Mouse (Mus musculus): ENCODE results near the gene Rgs8.
A peak's percentile ranks its signal among the peaks of the same experiment; 100 is the strongest.

Gene Rgs8

GRCm38 (mm10) chr1:153652938-153653623 lies at the start of gene Rgs8:
Gene Rgs8 (plus strand): TSS chr1:153653025.
- no peak for DNase-seq

GRCm38 (mm10) chr1:153617340-153617830 lies 35.4 kb upstream of the Rgs8 start:
- no peak for DNase-seq

GRCm38 (mm10) chr1:153623036-153623435 lies 29.8 kb upstream of the Rgs8 start:
- no peak for DNase-seq

- peak; percentile 9 for DNase-seq
Observed at GRCm38 (mm10) chr1:153632686-153633085, 20.1 kb upstream of the Rgs8 start.

- peak; percentile 5 for DNase-seq
Observed at GRCm38 (mm10) chr1:153635056-153635455, 17.8 kb upstream of the Rgs8 start.

- DNase-seq: peak; percentile 92
Observed at GRCm38 (mm10) chr1:153635521-153635920, 17.3 kb upstream of the Rgs8 start.

GRCm38 (mm10) chr1:153636821-153637220 lies 16.0 kb upstream of the Rgs8 start:
- DNase-seq: no peak

GRCm38 (mm10) chr1:153641492-153641939 lies 11.3 kb upstream of the Rgs8 start:
- peak; percentile 8 for DNase-seq

GRCm38 (mm10) chr1:153641940-153642501 lies 10.8 kb upstream of the Rgs8 start:
- DNase-seq: peak; percentile 28

GRCm38 (mm10) chr1:153653674-153654073 lies 849 bp downstream of the Rgs8 start:
- no peak for DNase-seq

- DNase-seq: no peak
Observed at GRCm38 (mm10) chr1:153659666-153660065, 6.8 kb downstream of the Rgs8 start.

- DNase-seq: peak; percentile 13
Observed at GRCm38 (mm10) chr1:153660982-153661688, 8.3 kb downstream of the Rgs8 start.

GRCm38 (mm10) chr1:153661689-153662002 lies 8.8 kb downstream of the Rgs8 start:
- DNase-seq: peak; percentile 24

GRCm38 (mm10) chr1:153662362-153662761 lies 9.5 kb downstream of the Rgs8 start:
- DNase-seq: no peak

- no peak for DNase-seq
Observed at GRCm38 (mm10) chr1:153665066-153665715, 12.4 kb downstream of the Rgs8 start.

- no peak for DNase-seq
Observed at GRCm38 (mm10) chr1:153666236-153666635, 13.4 kb downstream of the Rgs8 start.

- no peak for DNase-seq
Observed at GRCm38 (mm10) chr1:153667244-153667727, 14.5 kb downstream of the Rgs8 start.

GRCm38 (mm10) chr1:153667781-153668180 lies 15.0 kb downstream of the Rgs8 start:
- no peak for DNase-seq

- DNase-seq: no peak
Observed at GRCm38 (mm10) chr1:153669086-153669485, 16.3 kb downstream of the Rgs8 start.

GRCm38 (mm10) chr1:153669728-153670127 lies 16.9 kb downstream of the Rgs8 start:
- DNase-seq: no peak

GRCm38 (mm10) chr1:153671352-153671751 lies 18.5 kb downstream of the Rgs8 start:
- no peak for DNase-seq

- DNase-seq: no peak
Observed at GRCm38 (mm10) chr1:153672698-153673097, 19.9 kb downstream of the Rgs8 start.

GRCm38 (mm10) chr1:153673900-153674299 lies 21.1 kb downstream of the Rgs8 start:
- no peak for DNase-seq

All from kidney, adult 9 months (tissue).